Mouse (Mus musculus) Patski (cell line): ENCODE results near the gene Gm20828. TPM values are rescaled to one million over a fixed set of nuclear protein-coding genes. Genes with fewer than 3 reads are reported as not detected.
"Not testable (repeated sequence)": the region's sequence is repeated elsewhere in the genome, so short reads cannot be mapped to it uniquely, and the experiment has no call there.

ENCODE experiments used
- ATAC-seq: fragments of 100-300 bp; one replicate; pipeline ENCODE4 v1.8.0; 2021
- CTCF ChIA-PET: fragments of 350-600 bp; sonication (Branson Sonifier 250); formaldehyde crosslinking; loops from one replicate; lab custom pipeline; 2022; ENCODE audit warnings: inconsistent platforms; lab: Charles Lee
- POLR2A ChIA-PET: fragments of 350-600 bp; sonication (Branson Sonifier 250); formaldehyde crosslinking; loops from one replicate; lab custom pipeline; 2022; ENCODE audit warnings: antibody characterized with exemption, inconsistent platforms; lab: Charles Lee
- DNase-seq: peaks from one replicate; pipeline ENCODE4 v3.0.0-alpha.2; 2011; ENCODE audit warnings: low read depth, low spot score
- H3K27me3 ChIP-seq: fragments of 371-371 bp; one replicate; pipeline ENCODE4 v1.5.1; 2021
- in situ Hi-C: fragments of 300-500 bp; cut with MboI; formaldehyde crosslinking; loops from 3 replicates; pipeline ENCODE4 v1.11.1; 2018; ENCODE audit warnings: low pct_unique_long_range_greater_than_20kb, mixed read lengths
- polyA plus RNA-seq: library from polyadenylated mRNA; unstranded; gene quantifications from one replicate; pipeline ENCODE4 v1.2.3, GENCODE M21; 2021

Gm20828 gene
- polyA plus RNA-seq, result not detected

DNA sequence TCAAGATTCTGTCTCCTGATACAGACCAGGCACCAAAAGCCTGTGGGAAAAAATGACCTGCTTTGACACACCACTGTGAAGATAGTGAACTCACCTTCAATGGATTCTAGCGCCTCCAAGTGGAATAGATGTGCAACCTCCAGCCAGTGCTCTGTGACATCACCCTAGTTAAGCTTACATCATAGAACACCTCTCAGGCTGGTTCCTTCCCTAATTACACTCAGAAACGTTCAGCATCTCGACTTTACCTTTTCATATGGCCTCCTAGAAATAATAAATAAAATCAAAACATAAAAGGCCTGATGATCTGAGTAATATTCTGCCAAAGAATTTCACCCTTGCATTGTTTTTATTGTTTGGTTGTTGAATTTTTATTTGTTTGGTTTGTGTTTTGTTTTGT is at the start of gene Gm20828:
Gm20828 (minus strand) TSS at position 101 of the 400 bp plus-strand sequence.
- POLR2A ChIA-PET, H3K27me3 ChIP-seq, DNase-seq, in situ Hi-C loops, ATAC-seq, CTCF ChIA-PET: not testable (repeated sequence)
